Mouse (Mus musculus) spleen, postnatal 36 days (tissue): ENCODE measurements around the gene Cops3.

Source experiments
- DNase-seq, 2 experiments: peaks; one replicate each; pipeline ENCODE4 v3.0.0; 2022; ENCODE audit warnings: low spot score in 2 of 2, mixed read lengths in 1 of 2

The Cops3 gene

DNA sequence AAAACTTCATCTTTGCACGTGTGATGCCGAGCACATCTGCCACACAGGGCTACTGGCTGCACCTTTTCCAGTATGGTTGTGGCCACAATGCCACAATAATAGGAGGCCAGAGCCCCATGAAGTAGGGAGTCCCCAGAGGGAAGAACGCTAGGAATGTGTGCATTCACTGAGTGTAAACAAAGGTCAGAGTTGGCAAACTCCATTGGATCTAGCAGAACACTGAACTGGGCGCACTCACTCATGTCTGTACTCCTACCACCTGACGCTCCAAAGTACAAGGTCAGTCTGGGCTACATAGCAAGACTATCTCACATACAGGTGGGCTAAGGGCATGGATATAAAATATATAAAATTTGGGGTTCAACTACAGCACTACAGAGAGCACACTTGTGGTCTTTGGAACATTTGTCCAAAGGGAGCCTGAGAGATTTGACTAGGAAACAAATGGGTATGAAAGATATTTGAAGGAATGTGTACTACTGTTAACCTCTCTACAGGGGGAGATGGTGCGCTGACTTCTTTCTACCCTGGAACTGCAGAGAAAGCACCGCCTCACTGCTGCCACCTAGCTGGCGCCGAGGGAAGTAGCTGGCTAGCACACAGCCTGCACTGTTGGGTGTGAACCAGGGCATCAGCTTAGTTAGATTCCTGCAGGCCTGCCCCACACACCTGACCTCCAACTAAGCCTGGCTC lies 61.3 kb downstream of the Cops3 start:
- DNase-seq, result peak; percentile 58 to 60

DNA sequence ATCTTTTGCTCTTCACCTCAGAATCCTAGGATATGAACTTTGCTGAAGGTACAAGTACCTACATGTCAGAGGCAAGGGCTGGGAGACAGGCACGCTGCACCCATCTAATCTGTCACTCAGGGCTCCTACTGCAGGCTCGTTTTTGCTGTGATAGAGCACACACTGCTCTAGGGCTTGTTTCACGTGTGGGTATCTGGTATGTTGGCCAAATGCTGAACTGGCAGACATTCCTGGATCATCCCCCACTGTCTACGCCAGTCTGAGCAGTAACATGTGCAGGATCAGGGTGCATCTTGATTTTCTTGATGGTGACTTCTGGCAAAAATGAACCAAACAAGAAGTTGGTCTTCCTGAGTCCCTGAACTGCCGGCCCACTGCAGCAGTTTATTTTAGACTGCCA lies 62.4 kb downstream of the Cops3 start:
- DNase-seq, result no peak

- DNase-seq, result no peak
Observed at GRCm38 (mm10) chr11:59775435-59776148, 64.0 kb downstream of the Cops3 start.

GRCm38 (mm10) chr11:59774522-59774921 lies 65.1 kb downstream of the Cops3 start:
- no peak for DNase-seq

GRCm38 (mm10) chr11:59772902-59773301 lies 66.7 kb downstream of the Cops3 start:
- DNase-seq, result no peak

- DNase-seq, result no peak
Observed at GRCm38 (mm10) chr11:59772291-59772690, 67.3 kb downstream of the Cops3 start.

GRCm38 (mm10) chr11:59770753-59771152 lies 68.9 kb downstream of the Cops3 start:
- DNase-seq, result no peak

DNA sequence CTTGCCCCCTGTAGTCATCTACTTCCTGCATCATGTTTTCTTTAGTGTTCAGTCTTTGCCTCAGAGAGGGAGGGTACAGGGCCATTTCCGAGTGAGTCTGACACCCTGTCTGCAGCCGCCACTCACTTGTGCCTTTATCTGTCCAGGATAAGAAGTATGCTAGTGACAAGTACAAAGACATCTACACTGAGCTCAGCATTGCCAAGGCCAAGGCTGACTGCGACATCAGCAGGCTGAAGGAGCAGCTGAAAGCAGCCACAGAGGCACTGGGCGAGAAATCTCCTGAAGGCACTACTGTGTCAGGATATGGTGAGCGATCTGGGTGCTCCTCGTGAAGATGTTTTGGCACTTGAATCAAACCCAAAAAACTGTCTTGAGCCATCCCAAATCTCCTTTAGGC lies 69.9 kb downstream of the Cops3 start:
- no peak for DNase-seq

DNA sequence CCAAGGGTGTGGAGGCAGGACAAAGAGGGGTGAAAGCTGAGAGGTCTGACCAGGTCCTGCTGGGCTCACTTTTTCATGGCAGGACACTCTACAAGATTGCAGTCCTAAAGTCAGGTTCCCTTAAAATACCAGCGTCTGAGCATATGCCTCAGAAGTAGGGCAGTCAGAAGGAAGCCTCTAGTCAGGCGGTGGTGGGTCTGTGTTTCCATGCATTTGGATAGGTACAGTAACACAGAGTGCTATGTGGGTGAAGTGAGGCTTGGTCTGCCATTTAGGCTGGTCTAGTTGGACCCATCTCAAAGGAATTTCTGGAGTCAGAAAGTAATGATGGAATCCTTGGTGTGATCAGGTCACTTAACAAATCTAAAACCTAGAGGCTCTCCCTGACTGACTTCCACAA lies 70.3 kb downstream of the Cops3 start:
- DNase-seq, result no peak
